Mouse (Mus musculus) common myeloid progenitor, adult 5-6 weeks (primary cell): ENCODE measurements at regions not wholly inside any gene's neighbourhood (a gene's known extent, or its start where the extent isn't known, plus 50 kb on each side); places are given as distances from the start of the nearest gene placed in this dataset.

Source experiments
- ATAC-seq: replicated peaks from 2 replicates; pipeline ENCODE4 v1.8.0; 2016; ENCODE audit warnings: low read depth, mild to moderate bottlenecking, moderate TSS enrichment, inconsistent platforms; ENCODE audit not compliant: poor library complexity, severe bottlenecking

- ATAC-seq: no peak
Measured at GRCm38 (mm10) chr4:87578164-87578563, 347.9 kb upstream of the Slc24a2 start.

DNA sequence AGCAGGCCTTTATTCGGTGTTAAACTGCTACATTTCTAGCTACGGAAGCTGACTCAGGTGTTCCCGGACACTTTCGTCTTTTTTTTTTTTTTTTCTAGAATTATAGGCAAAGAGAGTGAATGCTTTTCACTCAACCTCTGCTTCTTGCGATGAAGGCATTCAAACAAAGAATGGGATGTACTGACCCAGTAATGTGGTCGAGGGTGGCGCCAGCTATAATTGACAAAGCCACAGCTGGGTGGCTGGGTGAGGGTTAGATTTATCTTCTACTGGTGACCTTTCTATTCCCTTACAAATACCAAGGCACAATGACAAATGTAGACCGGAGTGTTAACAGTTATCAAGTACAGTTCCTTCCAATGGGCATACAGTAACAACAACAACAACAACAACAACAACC lies 340.7 kb upstream of the Slc24a2 start:
- ATAC-seq: no peak

DNA sequence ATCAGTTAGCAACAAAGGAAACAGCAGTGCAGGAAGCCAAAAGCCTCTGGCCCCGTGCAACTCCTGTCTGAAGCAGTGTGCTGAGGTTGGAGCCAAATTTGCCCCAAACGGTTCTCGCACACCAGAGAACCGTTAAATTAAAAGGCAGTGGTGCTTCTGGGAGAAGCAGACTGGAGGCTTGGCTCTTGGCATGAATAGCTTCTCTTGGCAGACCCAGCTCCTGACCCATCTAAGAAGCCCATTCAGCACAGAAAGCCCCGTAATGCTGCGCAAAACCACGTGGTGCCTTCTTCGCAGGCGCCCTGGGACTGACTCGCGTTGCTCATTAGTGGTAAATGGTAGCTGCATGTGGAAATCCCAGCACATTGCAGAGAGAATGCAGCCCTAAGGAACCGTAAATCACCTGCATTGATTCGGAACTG lies 340.2 kb upstream of the Slc24a2 start:
- ATAC-seq: peak; percentile 78

DNA sequence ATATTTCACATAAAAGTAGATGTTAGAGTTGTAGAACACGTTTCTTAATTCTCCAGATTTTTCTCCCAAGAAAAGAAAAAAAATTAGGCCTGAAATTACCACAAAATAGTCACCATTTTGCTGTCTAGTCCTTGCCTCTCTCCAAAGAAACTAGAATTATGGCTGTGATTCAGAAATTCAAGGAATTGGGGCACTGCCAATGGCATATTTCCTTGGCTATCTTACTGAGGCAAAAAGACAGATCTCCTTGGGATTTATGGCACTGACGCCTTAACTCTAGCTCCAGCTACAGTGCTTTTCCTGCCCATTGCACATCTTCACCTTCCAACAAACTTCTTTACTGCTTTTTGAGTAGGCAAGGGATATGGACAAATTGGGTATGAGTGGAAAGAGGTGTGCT lies 336.3 kb upstream of the Slc24a2 start:
- no peak for ATAC-seq

DNA sequence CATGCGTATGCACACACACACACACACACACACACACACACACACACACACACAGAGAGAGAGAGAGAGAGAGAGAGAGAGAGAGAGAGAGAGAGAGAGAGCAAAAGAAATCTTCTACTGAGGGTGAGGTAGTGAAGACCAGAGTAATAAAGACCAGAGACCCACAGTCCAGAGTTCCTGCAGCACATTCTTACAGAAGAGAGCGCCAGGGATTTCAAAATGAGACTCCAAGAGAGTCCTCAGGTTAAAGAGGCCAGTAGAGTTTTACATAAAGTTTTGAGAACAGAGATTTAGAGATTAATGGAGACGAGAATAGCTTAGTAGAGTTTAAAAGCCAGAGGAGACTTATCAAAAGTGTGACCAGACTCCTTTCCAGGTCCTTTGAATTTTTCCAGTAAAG lies 324.6 kb upstream of the Slc24a2 start:
- ATAC-seq: no peak
